Mouse (Mus musculus) megakaryocyte, embryonic 14.5 days (primary cell): ENCODE measurements around the gene Arhgef26. TPM values are rescaled to one million over a fixed set of nuclear protein-coding genes. Genes with fewer than 3 reads are reported as not detected.

Experiments
- H3K27me3 ChIP-seq: replicated peaks from 2 replicates; pipeline ENCODE3; 2012; ENCODE audit warnings: inconsistent platforms
- H3K36me3 ChIP-seq: replicated peaks from 2 replicates; pipeline ENCODE3; 2012; ENCODE audit warnings: low read length, inconsistent platforms, mixed read lengths
- H3K4me1 ChIP-seq: 2 replicates; pipeline ENCODE4 v1.6.1; 2012; ENCODE audit warnings: inconsistent platforms
- H3K4me3 ChIP-seq: replicated peaks from 2 replicates; pipeline ENCODE3; 2012; ENCODE audit warnings: moderate library complexity, mild to moderate bottlenecking, inconsistent platforms
- H3K9me3 ChIP-seq: 2 replicates; pipeline ENCODE4 v1.6.1; 2012; ENCODE audit warnings: inconsistent platforms
- FLI1 ChIP-seq: IDR thresholded peaks from 2 replicates; pipeline ENCODE4 v1.6.1; 2012; ENCODE audit warnings: low read length, inconsistent platforms, mixed read lengths
- GATA1 ChIP-seq: IDR thresholded peaks from 3 replicates; pipeline ENCODE4 v1.6.1; 2012; ENCODE audit warnings: mixed read lengths, low read length, inconsistent platforms, borderline replicate concordance
- polyA plus RNA-seq: library from polyadenylated mRNA; stranded (reverse); fragments of >175 nt; gene quantifications from 2 replicates; pipeline ENCODE4 v1.2.3, GENCODE M21; 2012; ENCODE audit warnings: low replicate concordance; ENCODE audit not compliant: insufficient read depth

Gene Arhgef26
- polyA plus RNA-seq, 1 experiment, result not detected

DNA sequence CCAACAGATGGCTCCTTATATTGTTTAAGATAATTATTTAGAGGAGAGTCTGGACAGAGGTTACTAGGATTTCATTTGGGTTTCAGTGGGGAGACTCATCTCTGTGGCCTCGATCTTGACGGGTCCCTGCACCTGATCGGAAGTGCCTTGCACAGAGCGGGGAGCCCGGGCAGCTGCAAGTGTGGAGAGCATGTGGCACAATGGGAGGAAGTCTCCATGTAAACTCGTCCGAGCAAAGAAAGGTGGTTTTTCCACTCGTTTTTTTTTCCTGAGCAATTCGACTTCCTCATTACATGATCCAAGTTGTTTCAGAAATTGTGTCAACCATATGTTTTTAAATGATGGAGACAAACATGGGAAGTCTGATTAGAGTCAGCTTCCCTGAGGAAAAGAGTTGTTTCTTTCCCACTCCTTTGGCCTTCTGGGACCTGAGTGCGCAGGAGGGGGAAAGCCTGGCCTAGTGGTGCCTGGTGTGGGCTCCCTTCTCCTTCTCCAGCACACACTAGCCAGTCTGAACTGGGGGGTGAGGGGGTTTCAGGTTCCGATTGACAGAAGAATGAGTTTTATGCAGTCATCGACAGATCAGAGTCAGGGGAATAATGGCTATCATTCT, 105.5 kb downstream of the Arhgef26 start:
- Histone ChIP-seq H3K4me3 (no peak overlapping the region), H3K36me3 (no peaks in the 10 kb centered on the region), H3K9me3 (no peaks in the 10 kb centered on the region), H3K4me1 (no peaks in the 10 kb centered on the region), H3K27me3 (no peaks in the 10 kb centered on the region)
- no peak for TF ChIP-seq FLI1
- TF ChIP-seq GATA1, result no peak

DNA sequence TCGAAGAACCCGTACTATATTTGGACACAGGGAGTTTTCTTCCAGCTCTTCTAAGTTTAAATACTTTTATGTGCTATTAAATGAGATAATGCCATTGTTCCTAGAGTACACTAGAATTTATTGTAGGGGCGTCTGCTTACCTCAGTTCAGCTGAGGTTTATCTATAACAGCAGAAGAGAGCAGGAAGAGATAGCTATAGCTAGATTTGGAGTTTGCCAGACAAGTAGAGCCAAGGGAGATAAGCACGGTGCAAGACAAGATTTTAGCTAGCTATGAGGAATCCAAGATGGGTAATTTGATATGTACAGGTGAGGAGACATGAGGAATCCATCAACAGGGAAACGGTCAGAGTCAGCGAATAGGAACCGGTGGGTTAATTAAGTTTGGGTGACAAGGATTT, 108.1 kb downstream of the Arhgef26 start:
- Histone ChIP-seq H3K27me3 (no peaks in the 10 kb centered on the region), H3K36me3 (no peaks in the 10 kb centered on the region), H3K9me3 (no peaks in the 10 kb centered on the region), H3K4me3 (no peak overlapping the region), H3K4me1 (peaks cover 4% of the 10 kb centered on the region; the same call in 1 of the 2 replicates)
- TF ChIP-seq FLI1 (no peak), GATA1 (no peak)

DNA sequence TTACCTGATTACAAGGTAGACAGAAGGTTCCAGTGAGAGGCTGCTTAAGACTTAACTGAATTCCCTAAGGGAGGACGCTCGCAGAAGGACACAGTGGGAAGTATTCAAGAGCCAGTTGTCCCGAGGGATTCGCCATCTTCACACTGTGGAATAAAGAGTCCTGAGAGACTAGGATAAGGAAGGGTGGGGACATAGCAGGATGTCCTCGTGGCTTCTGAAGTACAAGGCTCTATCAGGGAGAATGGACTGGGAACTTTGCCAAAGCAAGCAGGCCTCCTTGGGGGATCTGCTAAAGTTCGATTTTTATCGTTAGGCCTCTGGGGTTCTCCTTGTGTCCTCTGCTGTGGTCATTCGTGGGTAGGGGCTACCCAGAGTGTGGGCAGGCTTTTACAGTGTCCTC, 109.0 kb downstream of the Arhgef26 start:
- no peaks in the 10 kb centered on the region for H3K9me3 ChIP-seq
- H3K4me3 ChIP-seq, result no peak overlapping the region
- TF ChIP-seq FLI1 (no peak), GATA1 (no peak)
- H3K4me1 ChIP-seq, result peaks cover 11% of the 10 kb centered on the region
- H3K36me3 ChIP-seq, result no peaks in the 10 kb centered on the region
- H3K27me3 ChIP-seq, result peaks cover 2% of the 10 kb centered on the region

DNA sequence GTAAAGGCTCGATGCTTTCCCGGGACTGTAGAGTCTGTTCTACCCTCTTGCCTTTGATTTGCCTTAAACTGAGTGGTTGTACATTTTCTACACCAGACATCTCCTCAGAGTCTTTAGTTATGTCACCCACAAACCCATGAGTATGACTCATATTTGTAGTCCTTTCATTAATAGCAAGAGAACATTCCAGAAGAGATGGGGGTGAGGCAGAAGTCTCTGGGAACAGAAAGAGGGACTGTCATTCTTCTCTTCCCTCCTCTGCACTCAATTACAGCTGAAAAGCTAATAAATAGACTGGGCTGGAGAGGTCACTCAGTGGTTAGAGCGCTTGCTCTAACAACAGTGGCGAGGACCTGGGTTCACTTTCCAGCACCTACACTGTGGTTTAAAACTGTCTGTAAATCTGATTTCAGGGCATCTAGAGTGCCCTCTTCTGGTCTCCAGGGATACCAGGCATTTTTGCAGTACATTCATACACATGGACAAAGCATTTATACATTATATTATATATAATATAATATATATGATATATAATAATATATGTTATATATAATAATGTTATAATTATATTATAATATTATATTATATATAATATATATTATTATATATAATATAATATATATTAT, 111.8 kb downstream of the Arhgef26 start:
- no peak overlapping the region for H3K4me3 ChIP-seq
- H3K9me3 ChIP-seq, result no peaks in the 10 kb centered on the region
- TF ChIP-seq GATA1 (no peak), FLI1 (no peak)
- peaks cover 12% of the 10 kb centered on the region for H3K4me1 ChIP-seq
- H3K36me3 ChIP-seq, result no peaks in the 10 kb centered on the region
- peaks cover 4% of the 10 kb centered on the region for H3K27me3 ChIP-seq

DNA sequence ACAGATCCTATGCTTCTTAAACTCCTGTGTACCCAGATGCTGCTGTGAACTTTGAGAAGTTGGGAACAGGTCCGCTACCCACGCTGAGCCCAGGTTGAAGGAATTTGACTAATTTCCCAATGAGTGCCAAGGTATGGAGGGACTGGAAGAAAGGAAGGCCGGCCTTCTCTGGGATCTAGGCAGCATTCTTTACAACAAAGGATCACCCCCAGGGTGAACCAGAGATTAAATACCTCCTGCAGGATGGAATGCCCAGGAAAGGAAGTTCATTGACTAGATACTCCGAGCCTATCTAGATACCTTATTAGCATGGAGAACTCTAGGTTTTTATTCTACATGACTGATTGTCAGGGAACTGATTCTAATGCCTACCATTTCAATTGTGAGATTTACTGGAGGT, 114.8 kb downstream of the Arhgef26 start:
- TF ChIP-seq GATA1 (no peak), FLI1 (no peak)
- Histone ChIP-seq H3K4me3 (no peak overlapping the region), H3K36me3 (no peaks in the 10 kb centered on the region)

DNA sequence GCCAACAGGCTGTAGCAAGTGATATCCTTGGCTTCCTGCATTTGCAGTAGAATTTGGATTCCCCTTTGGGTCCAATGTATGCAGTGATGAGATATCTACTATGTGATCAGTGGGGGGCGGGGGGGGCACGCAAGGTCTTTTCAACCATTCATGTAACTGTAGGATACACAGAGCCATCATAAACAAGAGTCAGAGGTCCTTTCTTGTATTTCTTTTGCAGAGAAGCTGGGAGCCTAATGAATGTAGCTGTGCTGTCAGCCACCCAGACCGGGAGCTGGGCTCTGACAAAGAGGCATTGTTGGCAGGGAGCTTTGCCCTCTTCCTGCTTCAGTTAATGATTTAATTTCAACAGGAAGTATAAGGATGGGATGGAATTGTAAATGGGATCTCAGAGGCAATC, 116.0 kb downstream of the Arhgef26 start:
- no peaks in the 10 kb centered on the region for H3K9me3 ChIP-seq
- H3K4me3 ChIP-seq, result no peak overlapping the region
- H3K4me1 ChIP-seq, result peaks cover 13% of the 10 kb centered on the region
- no peaks in the 10 kb centered on the region for H3K36me3 ChIP-seq
- H3K27me3 ChIP-seq, result peaks cover 4% of the 10 kb centered on the region
- TF ChIP-seq FLI1 (no peak), GATA1 (no peak)

More for the DNA sequence above, 114.8 kb downstream of the Arhgef26 start:
- peaks cover 12% of the 10 kb centered on the region for H3K4me1 ChIP-seq
- H3K9me3 ChIP-seq, result no peaks in the 10 kb centered on the region
- H3K27me3 ChIP-seq, result peaks cover 4% of the 10 kb centered on the region

DNA sequence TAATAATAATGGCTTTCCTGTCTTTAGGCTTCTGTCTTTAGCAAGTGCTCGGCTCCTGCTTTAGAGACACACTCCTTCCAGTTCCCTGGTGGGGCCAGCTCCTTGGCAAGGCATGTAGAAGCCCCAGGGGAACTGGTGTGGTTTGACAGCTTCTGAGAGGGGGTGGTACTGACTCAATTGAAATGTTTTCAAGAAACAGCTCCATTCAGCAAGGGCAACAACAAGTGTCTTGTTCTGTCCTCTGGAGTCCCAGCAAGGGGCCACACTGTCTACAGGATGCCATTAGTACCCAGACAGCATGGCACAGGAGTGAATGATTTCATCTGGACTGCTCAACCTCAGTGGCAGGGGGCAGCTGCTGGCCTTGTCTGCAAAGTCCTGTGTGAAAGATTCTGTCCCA, 117.7 kb downstream of the Arhgef26 start:
- Histone ChIP-seq H3K9me3 (no peaks in the 10 kb centered on the region), H3K4me1 (peaks cover 19% of the 10 kb centered on the region), H3K27me3 (peaks cover 4% of the 10 kb centered on the region), H3K4me3 (no peak overlapping the region), H3K36me3 (peaks cover 16% of the 10 kb centered on the region)
- TF ChIP-seq FLI1, result no peak
- TF ChIP-seq GATA1, result no peak

DNA sequence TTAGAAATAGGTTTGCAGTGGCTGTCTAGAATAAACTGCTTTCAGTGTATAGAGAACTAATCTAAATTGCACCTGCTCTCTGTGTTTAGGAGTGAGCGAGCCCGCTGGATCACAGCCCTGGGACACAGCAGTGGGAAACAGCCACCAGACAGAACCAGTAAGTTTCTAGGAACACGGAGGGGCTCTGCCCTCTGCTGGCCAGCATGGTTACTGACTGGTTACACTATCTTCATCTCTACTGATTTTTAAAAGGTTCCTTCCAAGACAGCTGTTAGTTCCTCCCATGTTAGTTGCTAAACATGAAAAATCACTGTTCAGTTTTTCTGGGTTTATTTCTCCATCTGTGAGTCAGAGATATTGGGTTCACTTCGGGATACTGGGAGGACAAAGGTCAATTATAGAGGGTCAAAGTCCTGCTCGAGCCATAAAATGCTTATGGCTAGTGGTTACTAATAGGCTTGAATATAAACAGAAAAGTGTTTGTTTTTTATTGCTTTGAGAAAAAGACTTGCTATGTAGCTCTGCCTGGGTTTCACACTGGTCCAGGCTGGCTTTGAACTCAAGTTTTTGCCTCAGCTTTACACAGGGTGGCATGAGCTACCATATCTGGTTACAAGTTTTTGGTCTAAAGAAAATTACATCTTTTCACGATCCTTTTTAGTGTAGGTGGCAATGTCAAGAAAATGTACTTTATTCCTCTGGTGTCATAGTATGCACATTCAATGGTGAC, 120.3 kb downstream of the Arhgef26 start:
- Histone ChIP-seq H3K27me3 (no peaks in the 10 kb centered on the region), H3K4me3 (no peak overlapping the region), H3K4me1 (peaks cover 9% of the 10 kb centered on the region), H3K9me3 (no peaks in the 10 kb centered on the region), H3K36me3 (peaks cover 41% of the 10 kb centered on the region)
- TF ChIP-seq FLI1 (no peak), GATA1 (no peak)

DNA sequence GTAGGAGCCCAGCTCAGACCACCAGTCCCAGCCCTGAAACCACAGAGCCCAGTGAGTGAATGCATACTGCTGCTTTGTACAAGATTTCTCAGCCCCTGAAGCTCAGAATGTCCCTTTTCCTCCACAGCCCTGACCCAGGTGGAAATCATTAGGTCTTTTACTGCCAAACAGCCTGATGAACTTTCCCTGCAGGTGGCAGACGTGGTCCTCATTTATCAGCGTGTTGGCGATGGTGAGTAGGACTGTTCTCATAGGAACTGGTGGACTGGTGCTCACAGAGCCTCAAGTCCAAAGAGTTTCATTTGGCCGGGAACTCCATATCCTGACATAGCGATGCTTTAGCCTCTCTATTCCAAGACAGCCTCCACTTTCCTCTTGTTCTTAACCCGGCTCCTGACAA, 121.3 kb downstream of the Arhgef26 start:
- peaks cover 50% of the 10 kb centered on the region for H3K36me3 ChIP-seq
- no peaks in the 10 kb centered on the region for H3K27me3 ChIP-seq
- no peaks in the 10 kb centered on the region for H3K9me3 ChIP-seq
- H3K4me3 ChIP-seq, result no peak overlapping the region
- TF ChIP-seq FLI1 (no peak), GATA1 (no peak)
- H3K4me1 ChIP-seq, result peaks cover 20% of the 10 kb centered on the region

DNA sequence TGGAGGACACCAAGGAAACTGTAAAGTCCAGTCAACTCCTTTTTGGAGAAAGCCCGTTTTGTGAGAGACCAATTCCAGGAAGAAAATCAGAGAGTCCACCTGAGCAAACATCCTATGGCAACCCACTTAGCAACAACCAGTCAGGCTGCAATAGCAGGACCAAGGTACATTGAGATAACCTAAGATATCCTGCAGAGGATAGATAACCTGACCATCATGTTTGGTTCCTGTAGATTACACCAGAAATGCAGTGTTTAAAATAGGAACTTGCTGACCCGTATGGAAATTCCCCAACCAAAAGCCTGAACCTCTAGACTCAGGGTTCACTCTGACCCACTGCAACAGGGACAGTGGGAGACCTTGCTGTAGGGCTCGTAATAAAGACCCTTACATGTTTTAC, 126.1 kb downstream of the Arhgef26 start:
- TF ChIP-seq FLI1 (no peak), GATA1 (no peak)
- no peaks in the 10 kb centered on the region for H3K9me3 ChIP-seq
- peaks cover 95% of the 10 kb centered on the region for H3K36me3 ChIP-seq
- H3K27me3 ChIP-seq, result no peaks in the 10 kb centered on the region
- peaks cover 28% of the 10 kb centered on the region for H3K4me1 ChIP-seq
- peak overlapping the region; percentile 31 for H3K4me3 ChIP-seq
